Mouse (Mus musculus): Measurements from ENCODE around the gene Nceh1.
"Not testable (repeated sequence)": the region's sequence is repeated elsewhere in the genome, so short reads cannot be mapped to it uniquely, and the experiment has no call there.

Nceh1 gene

GRCm38 (mm10) chr3:27233841-27234240 is 51.1 kb downstream of the Nceh1 start:
- DNase-seq = no peak

- DNase-seq = no peak
Observed at GRCm38 (mm10) chr3:27234976-27235375, 52.2 kb downstream of the Nceh1 start.

- DNase-seq = peak; percentile 77
Observed at GRCm38 (mm10) chr3:27237226-27237625, 54.5 kb downstream of the Nceh1 start.

GRCm38 (mm10) chr3:27238563-27238962 is 55.8 kb downstream of the Nceh1 start:
- no peak for DNase-seq

- no peak for DNase-seq
Observed at GRCm38 (mm10) chr3:27239568-27239967, 56.8 kb downstream of the Nceh1 start.

GRCm38 (mm10) chr3:27241864-27242263 is 59.1 kb downstream of the Nceh1 start:
- no peak for DNase-seq

- no peak for DNase-seq
Observed at GRCm38 (mm10) chr3:27246166-27246565, 63.4 kb downstream of the Nceh1 start.

- no peak for DNase-seq
Observed at GRCm38 (mm10) chr3:27247785-27248184, 65.0 kb downstream of the Nceh1 start.

- DNase-seq = no peak
Observed at GRCm38 (mm10) chr3:27249030-27249429, 66.3 kb downstream of the Nceh1 start.

- DNase-seq = no peak
Observed at GRCm38 (mm10) chr3:27250936-27251335, 68.2 kb downstream of the Nceh1 start.

- no peak for DNase-seq
Observed at GRCm38 (mm10) chr3:27258461-27258860, 75.7 kb downstream of the Nceh1 start.

GRCm38 (mm10) chr3:27260393-27260792 is 77.6 kb downstream of the Nceh1 start:
- no peak for DNase-seq

GRCm38 (mm10) chr3:27267327-27267726 is 84.6 kb downstream of the Nceh1 start:
- no peak for DNase-seq

- no peak for DNase-seq
Observed at GRCm38 (mm10) chr3:27267887-27268286, 85.1 kb downstream of the Nceh1 start.

- no peak for DNase-seq
Observed at GRCm38 (mm10) chr3:27269151-27269550, 86.4 kb downstream of the Nceh1 start.

- peak; percentile 60 for DNase-seq
Observed at GRCm38 (mm10) chr3:27270160-27270962, 87.6 kb downstream of the Nceh1 start.

GRCm38 (mm10) chr3:27272926-27273745 is 90.4 kb downstream of the Nceh1 start:
- peak; percentile 95 for DNase-seq

- DNase-seq = not testable (repeated sequence)
Observed at GRCm38 (mm10) chr3:27279286-27279925, 96.6 kb downstream of the Nceh1 start.

- DNase-seq = peak; percentile 30
Observed at GRCm38 (mm10) chr3:27280280-27280749, 97.5 kb downstream of the Nceh1 start.

GRCm38 (mm10) chr3:27283071-27283713 is 100.4 kb downstream of the Nceh1 start:
- peak; percentile 82 for DNase-seq

- peak; percentile 39 for DNase-seq
Observed at GRCm38 (mm10) chr3:27283796-27284195, 101.0 kb downstream of the Nceh1 start.

- no peak for DNase-seq
Observed at GRCm38 (mm10) chr3:27284227-27284626, 101.5 kb downstream of the Nceh1 start.

GRCm38 (mm10) chr3:27285072-27285471 is 102.3 kb downstream of the Nceh1 start:
- DNase-seq = no peak
